Mouse (Mus musculus): ENCODE measurements around the gene Rnf145. TPM values are rescaled to one million over a fixed set of nuclear protein-coding genes. Genes with fewer than 3 reads are reported as not detected.

The Rnf145 gene
- 102 and 104 TPM in 2 replicates for polyA plus RNA-seq (2014; fragmentation: Nextera tagmentation; extraction: Ambion mirVana)

DNA sequence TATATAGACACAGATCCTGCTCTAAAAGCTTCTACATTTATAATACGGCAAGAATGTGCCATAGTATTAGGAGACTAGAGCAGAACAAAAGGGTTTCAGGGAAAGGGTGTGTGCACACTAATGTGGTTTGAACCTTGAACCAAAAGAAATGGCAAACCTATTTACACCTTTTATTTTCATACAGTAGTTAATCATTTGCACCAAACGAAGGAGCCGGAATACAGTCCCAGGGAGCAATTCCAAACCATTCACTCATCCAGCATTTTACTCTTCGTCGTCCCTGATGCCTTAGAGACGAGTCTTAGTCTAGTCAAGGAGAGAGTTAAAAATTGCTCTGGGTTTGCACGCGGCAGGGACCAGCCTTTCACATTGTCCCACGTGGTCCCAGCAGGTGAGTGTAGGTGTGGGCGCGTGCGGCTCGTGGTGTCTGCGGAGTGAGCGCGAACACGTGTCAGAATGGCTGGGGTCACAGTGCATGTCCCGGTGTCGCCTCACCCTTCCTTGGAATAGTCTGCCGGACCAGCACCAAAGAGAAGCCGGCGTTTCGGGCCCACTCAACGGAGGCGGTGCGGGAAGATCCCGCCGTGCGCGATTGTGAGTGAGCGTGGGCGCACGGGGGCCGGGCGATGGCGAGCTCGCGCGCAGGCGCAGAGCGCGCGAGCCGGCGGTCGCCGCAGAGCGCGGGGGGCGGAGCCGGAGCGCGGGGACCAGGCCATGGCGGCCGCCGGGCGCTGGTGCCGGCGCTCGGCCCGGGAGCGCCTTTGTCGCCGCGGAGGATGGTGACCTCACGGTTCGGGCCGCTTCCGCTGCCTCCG lies at the start of gene Rnf145:
Gene Rnf145 (plus strand): TSS at position 684 of the 815 bp plus-strand sequence.
- H3K9ac ChIP-seq (replicated peaks; ENCODE audit: low read length) = peak within 1 kb of the TSS; percentile 96
- H3K4me3 ChIP-seq (ENCODE audit: low read depth, low read length) = peak within 1 kb of the TSS; percentile 94
- peak within 1 kb of the TSS; percentile 74 for H3K4me2 ChIP-seq (ENCODE audit: low read depth, low read length)
- peak; percentile 76 for DNase-seq (ENCODE audit: low spot score)
- under 1% methylated on average over 62 of the region's 70 CpGs for WGBS
- peak within 1 kb of the TSS; percentile 87 for H3K27ac ChIP-seq (replicated peaks; ENCODE audit: low read depth, low read length)
- peak; percentile 84 for ATAC-seq (replicated peaks; ENCODE audit: insufficient number of reproducible peaks, low FRiP score, low TSS enrichment, low read depth)
- H3K27me3 ChIP-seq (ENCODE audit: control insufficient read depth, insufficient read depth, low read length) = no peaks in the 10 kb centered on the region
- H3K4me1 ChIP-seq (ENCODE audit: control insufficient read depth, insufficient read depth, low read length) = no peaks in the 10 kb centered on the region
- no peaks in the 10 kb centered on the region for H3K9me3 ChIP-seq (replicated peaks; ENCODE audit: control insufficient read depth, low read length)
- H3K36me3 ChIP-seq (replicated peaks; ENCODE audit: control insufficient read depth, insufficient read depth, low read depth, low read length) = no peaks in the 10 kb centered on the region

DNA sequence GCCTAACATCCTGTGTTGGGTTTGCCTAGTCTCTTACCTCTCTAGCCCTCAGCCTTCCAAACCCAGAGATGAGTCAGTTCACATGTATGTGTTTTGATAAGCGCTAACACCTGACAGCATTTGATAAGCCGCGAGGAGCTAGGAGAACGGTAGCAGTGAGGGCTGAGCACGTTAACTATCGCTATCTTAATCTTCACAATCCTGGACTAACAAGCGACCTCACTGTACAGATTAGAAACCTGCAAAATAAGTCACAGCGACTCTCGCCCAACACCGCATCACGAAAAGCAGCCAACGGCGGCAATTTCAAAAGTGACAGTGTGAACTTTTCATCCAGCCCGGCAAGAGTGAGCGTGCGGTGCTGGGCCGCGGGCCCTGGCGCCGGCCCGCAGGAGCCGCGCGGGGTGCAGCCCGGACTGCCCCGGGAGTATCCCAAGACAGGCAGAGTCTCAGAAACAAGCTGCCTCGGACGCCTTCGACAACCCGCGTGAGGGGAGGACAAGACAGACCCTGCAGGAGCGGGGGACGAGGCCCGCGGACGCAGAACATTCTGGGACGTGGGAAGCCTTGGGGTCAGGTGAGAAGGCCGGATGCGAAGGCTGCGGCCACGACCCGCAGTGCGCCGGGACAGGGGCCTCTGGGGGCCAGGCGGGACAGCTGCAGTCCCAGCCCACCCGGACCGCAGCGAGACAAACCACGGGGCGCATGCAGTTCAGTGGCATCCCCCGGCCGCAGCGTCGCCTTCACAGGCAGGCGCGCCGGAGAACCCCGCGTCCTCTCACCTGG lies 48.9 kb upstream of the Rnf145 start:
- DNase-seq (ENCODE audit: low spot score) = peak; percentile 21
- WGBS = under 1% methylated on average over 59 of the region's 59 CpGs
- peak; percentile 77 for ATAC-seq (replicated peaks; ENCODE audit: insufficient number of reproducible peaks, low FRiP score, low TSS enrichment, low read depth)

DNA sequence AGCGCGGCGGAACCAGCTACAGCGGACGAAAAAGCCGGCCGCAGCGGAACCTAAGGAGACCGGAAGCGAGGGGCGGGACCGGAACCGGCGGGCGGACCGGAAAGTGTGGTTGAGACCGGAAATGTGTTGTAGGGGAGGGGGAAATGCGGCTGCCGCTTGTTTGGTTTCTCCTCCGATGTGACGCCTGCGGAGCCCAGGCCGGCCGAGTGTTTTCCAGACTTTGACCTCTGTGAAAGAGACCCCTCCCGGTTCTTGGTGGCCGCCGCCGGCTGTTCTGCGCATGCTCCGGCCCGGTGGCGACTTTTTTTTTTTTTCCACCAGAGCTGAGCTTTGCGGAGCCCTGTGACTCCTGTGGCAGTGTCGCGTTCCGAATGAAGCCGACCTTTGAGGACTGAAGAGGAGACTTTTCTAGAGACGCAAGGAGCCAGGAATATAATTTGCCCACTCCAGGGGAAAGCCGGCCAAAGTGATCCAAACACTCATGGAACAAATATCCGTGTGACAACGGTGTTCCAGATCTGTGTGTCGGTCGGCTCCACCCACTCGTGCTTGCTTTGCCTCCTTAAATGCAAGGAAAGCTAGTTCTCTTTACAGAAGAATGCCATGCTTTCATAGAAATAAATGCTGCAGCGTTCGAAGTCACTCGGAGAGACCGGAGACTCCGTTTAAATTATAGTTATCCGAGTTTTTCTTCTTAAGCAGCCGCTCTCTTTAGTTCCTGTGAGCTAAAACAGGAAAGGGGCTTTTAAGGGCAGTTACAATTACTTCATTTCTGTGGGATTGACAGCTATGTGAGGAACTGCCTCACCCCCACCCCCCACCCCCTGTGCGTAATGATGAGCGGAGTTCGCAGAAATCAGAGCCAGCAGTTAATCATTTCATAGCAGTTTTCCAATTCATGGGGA lies 48.1 kb upstream of the Rnf145 start, which contains the start of gene Ublcp1:
Gene Ublcp1 (minus strand): TSS at position 67 of the 905 bp plus-strand sequence.
- H3K9me3 ChIP-seq (replicated peaks; ENCODE audit: control insufficient read depth, low read length) = no peaks in the 10 kb centered on the region
- DNase-seq (ENCODE audit: low spot score) (peak; percentile 95), ATAC-seq (replicated peaks; ENCODE audit: insufficient number of reproducible peaks, low FRiP score, low TSS enrichment, low read depth) (peak; percentile 91)
- no peaks in the 10 kb centered on the region for H3K4me1 ChIP-seq (ENCODE audit: control insufficient read depth, insufficient read depth, low read length)
- no peaks in the 10 kb centered on the region for H3K27me3 ChIP-seq (ENCODE audit: control insufficient read depth, insufficient read depth, low read length)
- under 1% methylated on average over 54 of the region's 54 CpGs for WGBS
- peak within 1 kb of the TSS; percentile 75 for H3K27ac ChIP-seq (replicated peaks; ENCODE audit: low read depth, low read length)
- no peaks in the 10 kb centered on the region for H3K36me3 ChIP-seq (replicated peaks; ENCODE audit: control insufficient read depth, insufficient read depth, low read depth, low read length)
- peak within 1 kb of the TSS; percentile 87 for H3K4me3 ChIP-seq (ENCODE audit: low read depth, low read length)
- peak within 1 kb of the TSS; percentile 88 for H3K9ac ChIP-seq (replicated peaks; ENCODE audit: low read length)
- peak within 1 kb of the TSS; percentile 81 for H3K4me2 ChIP-seq (ENCODE audit: low read depth, low read length)

More for the DNA sequence above, 48.9 kb upstream of the Rnf145 start:
- H3K4me3 ChIP-seq (ENCODE audit: low read depth, low read length) = peak overlapping the region; percentile 87
- H3K27ac ChIP-seq (replicated peaks; ENCODE audit: low read depth, low read length) = peak overlapping the region; percentile 75
- H3K4me2 ChIP-seq (ENCODE audit: low read depth, low read length) = peak overlapping the region; percentile 81
- H3K36me3 ChIP-seq (replicated peaks; ENCODE audit: control insufficient read depth, insufficient read depth, low read depth, low read length) = no peaks in the 10 kb centered on the region
- H3K27me3 ChIP-seq (ENCODE audit: control insufficient read depth, insufficient read depth, low read length) = no peaks in the 10 kb centered on the region
- no peaks in the 10 kb centered on the region for H3K9me3 ChIP-seq (replicated peaks; ENCODE audit: control insufficient read depth, low read length)
- peak overlapping the region; percentile 88 for H3K9ac ChIP-seq (replicated peaks; ENCODE audit: low read length)
- H3K4me1 ChIP-seq (ENCODE audit: control insufficient read depth, insufficient read depth, low read length) = no peaks in the 10 kb centered on the region

DNA sequence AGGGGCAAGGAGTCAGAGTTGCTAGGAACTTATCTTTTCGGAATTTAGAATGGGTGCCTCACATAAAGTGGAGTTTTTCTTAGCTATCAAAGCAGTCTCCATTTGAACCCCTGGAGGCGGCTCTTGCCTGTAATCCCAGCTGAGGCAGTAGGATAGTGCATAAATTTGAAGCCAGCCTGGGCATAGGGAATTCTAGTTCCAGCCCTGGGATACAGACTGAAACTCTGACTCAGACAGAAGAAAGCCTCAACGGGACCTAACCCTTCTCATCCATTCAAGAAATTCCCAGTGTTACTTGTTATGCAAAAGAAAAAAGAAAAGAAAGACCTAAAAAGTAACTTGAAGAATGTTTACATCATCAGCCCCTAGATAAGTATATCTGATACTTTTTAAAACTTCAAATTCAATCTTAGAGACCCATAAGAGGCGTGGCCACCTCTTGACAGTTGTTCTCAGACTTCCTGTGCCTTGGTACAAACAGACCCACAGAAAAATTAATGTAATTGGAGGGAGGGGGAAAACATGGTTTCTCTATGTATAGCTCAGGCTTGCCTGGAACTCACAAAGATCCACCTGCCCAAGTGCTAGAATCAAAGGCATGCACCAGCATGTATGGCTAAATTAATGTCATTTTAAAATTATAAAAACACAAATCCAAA lies 47.3 kb upstream of the Rnf145 start:
- peak overlapping the region; percentile 88 for H3K9ac ChIP-seq (replicated peaks; ENCODE audit: low read length)
- 22% methylated on average over 4 of the region's 4 CpGs for WGBS
- H3K4me1 ChIP-seq (ENCODE audit: control insufficient read depth, insufficient read depth, low read length) = no peaks in the 10 kb centered on the region
- H3K4me2 ChIP-seq (ENCODE audit: low read depth, low read length) = peak overlapping the region; percentile 72
- H3K27me3 ChIP-seq (ENCODE audit: control insufficient read depth, insufficient read depth, low read length) = no peaks in the 10 kb centered on the region
- DNase-seq (ENCODE audit: low spot score) (peak; percentile 9), ATAC-seq (replicated peaks; ENCODE audit: insufficient number of reproducible peaks, low FRiP score, low TSS enrichment, low read depth) (no peak)
- H3K4me3 ChIP-seq (ENCODE audit: low read depth, low read length) = peak overlapping the region; percentile 87
- H3K9me3 ChIP-seq (replicated peaks; ENCODE audit: control insufficient read depth, low read length) = no peaks in the 10 kb centered on the region
- H3K27ac ChIP-seq (replicated peaks; ENCODE audit: low read depth, low read length) = peak overlapping the region; percentile 75; the same call in 1 of the 2 replicates
- H3K36me3 ChIP-seq (replicated peaks; ENCODE audit: control insufficient read depth, insufficient read depth, low read depth, low read length) = no peaks in the 10 kb centered on the region

DNA sequence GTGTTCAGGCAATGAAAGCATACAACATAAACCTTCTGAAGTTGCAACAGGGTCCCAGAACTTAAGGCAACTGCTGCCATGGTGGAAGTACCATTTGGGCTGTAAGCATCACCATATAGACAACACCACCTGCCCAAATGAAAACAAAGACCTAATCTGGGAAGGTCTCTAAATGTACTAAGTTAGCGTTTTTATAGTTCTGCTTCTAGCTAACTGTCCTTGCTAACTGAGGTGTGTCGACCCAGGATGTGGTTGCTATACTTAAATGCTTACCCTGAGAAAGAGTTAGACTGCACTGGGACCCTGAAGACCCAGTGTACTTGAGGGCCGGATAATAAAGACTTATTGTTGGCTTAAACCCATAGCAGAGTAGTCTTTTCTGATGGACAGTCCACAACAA lies 43.3 kb upstream of the Rnf145 start:
- Histone ChIP-seq H3K4me3 (ENCODE audit: low read depth, low read length) (no peak overlapping the region), H3K27me3 (ENCODE audit: control insufficient read depth, insufficient read depth, low read length) (no peaks in the 10 kb centered on the region), H3K9ac (replicated peaks; ENCODE audit: low read length) (no peak overlapping the region), H3K36me3 (replicated peaks; ENCODE audit: control insufficient read depth, insufficient read depth, low read depth, low read length) (no peaks in the 10 kb centered on the region), H3K9me3 (replicated peaks; ENCODE audit: control insufficient read depth, low read length) (no peaks in the 10 kb centered on the region), H3K4me1 (ENCODE audit: control insufficient read depth, insufficient read depth, low read length) (no peaks in the 10 kb centered on the region), H3K4me2 (ENCODE audit: low read depth, low read length) (no peak overlapping the region), H3K27ac (replicated peaks; ENCODE audit: low read depth, low read length) (no peak overlapping the region)
- DNase-seq (ENCODE audit: low spot score) = no peak
- no peak for ATAC-seq (replicated peaks; ENCODE audit: insufficient number of reproducible peaks, low FRiP score, low TSS enrichment, low read depth)
- 67% methylated on average over 3 of the region's 3 CpGs for WGBS

DNA sequence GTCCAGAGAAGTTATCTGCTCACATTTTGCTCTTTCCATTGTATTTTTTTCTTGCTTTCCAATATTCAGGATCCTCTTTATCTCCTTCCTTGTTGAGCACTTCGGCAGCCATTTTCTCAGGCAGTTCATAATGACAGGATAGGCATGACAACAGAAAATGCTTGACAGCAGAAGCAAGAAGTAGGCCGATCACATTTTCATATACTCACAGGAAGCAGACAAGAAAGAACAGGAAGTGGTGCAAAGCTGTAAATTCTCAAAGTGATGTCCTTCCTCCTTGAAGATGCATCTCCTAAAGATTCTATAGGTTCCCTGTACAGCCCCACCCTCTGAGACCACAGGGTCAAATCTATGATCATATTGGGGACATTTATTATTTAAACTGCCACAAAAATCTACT lies 42.3 kb upstream of the Rnf145 start:
- ATAC-seq (replicated peaks; ENCODE audit: insufficient number of reproducible peaks, low FRiP score, low TSS enrichment, low read depth) (no peak), DNase-seq (ENCODE audit: low spot score) (no peak)
- Histone ChIP-seq H3K4me3 (ENCODE audit: low read depth, low read length) (no peak overlapping the region), H3K4me2 (ENCODE audit: low read depth, low read length) (no peak overlapping the region), H3K36me3 (replicated peaks; ENCODE audit: control insufficient read depth, insufficient read depth, low read depth, low read length) (no peaks in the 10 kb centered on the region), H3K9me3 (replicated peaks; ENCODE audit: control insufficient read depth, low read length) (no peaks in the 10 kb centered on the region), H3K9ac (replicated peaks; ENCODE audit: low read length) (no peak overlapping the region), H3K27me3 (ENCODE audit: control insufficient read depth, insufficient read depth, low read length) (no peaks in the 10 kb centered on the region), H3K27ac (replicated peaks; ENCODE audit: low read depth, low read length) (no peak overlapping the region), H3K4me1 (ENCODE audit: control insufficient read depth, insufficient read depth, low read length) (no peaks in the 10 kb centered on the region)
- 86% methylated on average over 2 of the region's 2 CpGs for WGBS

DNA sequence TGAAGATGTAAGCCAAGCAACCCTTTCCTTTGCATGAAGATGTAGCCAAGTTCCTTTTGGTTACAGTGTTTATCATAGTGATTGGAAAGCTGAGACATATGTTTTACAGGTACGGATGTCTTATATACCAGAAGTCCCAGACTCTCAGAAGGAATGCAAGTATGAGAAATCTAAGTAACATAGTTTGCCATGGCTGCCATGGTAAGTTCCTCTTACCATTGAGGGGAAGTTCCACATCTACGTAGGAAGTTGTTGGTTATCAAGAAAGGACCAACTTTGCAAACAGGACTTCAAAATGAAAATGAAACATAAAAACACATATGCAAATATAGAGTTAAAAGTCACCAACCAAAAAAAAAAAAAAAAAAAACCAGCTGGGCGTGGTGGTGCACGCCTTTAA lies 40.4 kb upstream of the Rnf145 start:
- WGBS = 90% methylated on average over 4 of the region's 4 CpGs
- ATAC-seq (replicated peaks; ENCODE audit: insufficient number of reproducible peaks, low FRiP score, low TSS enrichment, low read depth) = no peak
- H3K9ac ChIP-seq (replicated peaks; ENCODE audit: low read length) = no peak overlapping the region
- H3K4me3 ChIP-seq (ENCODE audit: low read depth, low read length) = no peak overlapping the region
- no peak overlapping the region for H3K4me2 ChIP-seq (ENCODE audit: low read depth, low read length)
- H3K9me3 ChIP-seq (replicated peaks; ENCODE audit: control insufficient read depth, low read length) = no peaks in the 10 kb centered on the region
- H3K36me3 ChIP-seq (replicated peaks; ENCODE audit: control insufficient read depth, insufficient read depth, low read depth, low read length) = no peaks in the 10 kb centered on the region
- no peak overlapping the region for H3K27ac ChIP-seq (replicated peaks; ENCODE audit: low read depth, low read length)
- no peaks in the 10 kb centered on the region for H3K27me3 ChIP-seq (ENCODE audit: control insufficient read depth, insufficient read depth, low read length)
- no peak for DNase-seq (ENCODE audit: low spot score)
- H3K4me1 ChIP-seq (ENCODE audit: control insufficient read depth, insufficient read depth, low read length) = no peaks in the 10 kb centered on the region

All from embryonic facial prominence, embryonic 11.5 days (tissue).